Mouse (Mus musculus) ES-Bruce4 (cell line): Measurements from ENCODE around the gene Gm10130.

Experiments used
- CTCF ChIP-seq: IDR thresholded peaks from one replicate; pipeline ENCODE4 v1.8.1; 2011; ENCODE audit warnings: low read depth, low read length
- POLR2A ChIP-seq: IDR thresholded peaks from one replicate; pipeline ENCODE4 v1.8.1; 2011; ENCODE audit warnings: low read length; ENCODE audit not compliant: insufficient read depth

- no peak for TF ChIP-seq CTCF
- no peak for TF ChIP-seq POLR2A
These were observed 16.2 kb upstream of the Gm10130 start for GRCm38 (mm10) chr2:150307183-150307773.
